Mouse (Mus musculus) heart, embryonic 10.5 days (tissue): ENCODE data around the gene Dnaaf1. TPM values are rescaled to one million over a fixed set of nuclear protein-coding genes. Genes with fewer than 3 reads are reported as not detected.

Experiments used
- DNase-seq: peaks from one replicate; pipeline ENCODE4 v3.0.0-alpha.2; 2017; ENCODE audit warnings: low spot score
- H3K27ac ChIP-seq: fragments of 300-500 bp; sonication (generic); 2 replicates; pipeline ENCODE4 v1.5.1; 2016; ENCODE audit warnings: mild to moderate bottlenecking
- H3K27me3 ChIP-seq: fragments of 300-500 bp; sonication (generic); 2 replicates; pipeline ENCODE4 v1.6.1; 2016; ENCODE audit warnings: mild to moderate bottlenecking; ENCODE audit not compliant: poor library complexity, insufficient read depth, severe bottlenecking
- H3K36me3 ChIP-seq: fragments of 300-500 bp; sonication (generic); 2 replicates; pipeline ENCODE4 v1.6.1; 2016; ENCODE audit warnings: mild to moderate bottlenecking, moderate library complexity
- H3K4me1 ChIP-seq: fragments of 300-500 bp; sonication (generic); 2 replicates; pipeline ENCODE4 v1.6.1; 2016; ENCODE audit warnings: mild to moderate bottlenecking
- H3K4me3 ChIP-seq: fragments of 300-500 bp; sonication (generic); 2 replicates; pipeline ENCODE4 v1.5.1; 2016; ENCODE audit warnings: mild to moderate bottlenecking, moderate library complexity
- H3K9me3 ChIP-seq: fragments of 300-500 bp; sonication (generic); 2 replicates; pipeline ENCODE4 v1.6.1; 2016; ENCODE audit warnings: mild to moderate bottlenecking, moderate library complexity
- whole genome bisulfite sequencing: fragments of 180-500 bp; shearing (Covaris S2); methylation state at CpG from one replicate; pipeline ENCODE4 v1.1.7; 2016; 5-methylcytosine and 5-hydroxymethylcytosine counted together
- polyA plus RNA-seq: library from polyadenylated mRNA; unstranded; fragments of >200 nt; fragmentation: Nextera tagmentation; extraction: Ambion mirVana; gene quantifications from 2 replicates; pipeline ENCODE4 v1.2.1, GENCODE M21; 2016

Gene Dnaaf1
- polyA plus RNA-seq, 1 experiment from 2014 or later: 0.31 TPM

DNA sequence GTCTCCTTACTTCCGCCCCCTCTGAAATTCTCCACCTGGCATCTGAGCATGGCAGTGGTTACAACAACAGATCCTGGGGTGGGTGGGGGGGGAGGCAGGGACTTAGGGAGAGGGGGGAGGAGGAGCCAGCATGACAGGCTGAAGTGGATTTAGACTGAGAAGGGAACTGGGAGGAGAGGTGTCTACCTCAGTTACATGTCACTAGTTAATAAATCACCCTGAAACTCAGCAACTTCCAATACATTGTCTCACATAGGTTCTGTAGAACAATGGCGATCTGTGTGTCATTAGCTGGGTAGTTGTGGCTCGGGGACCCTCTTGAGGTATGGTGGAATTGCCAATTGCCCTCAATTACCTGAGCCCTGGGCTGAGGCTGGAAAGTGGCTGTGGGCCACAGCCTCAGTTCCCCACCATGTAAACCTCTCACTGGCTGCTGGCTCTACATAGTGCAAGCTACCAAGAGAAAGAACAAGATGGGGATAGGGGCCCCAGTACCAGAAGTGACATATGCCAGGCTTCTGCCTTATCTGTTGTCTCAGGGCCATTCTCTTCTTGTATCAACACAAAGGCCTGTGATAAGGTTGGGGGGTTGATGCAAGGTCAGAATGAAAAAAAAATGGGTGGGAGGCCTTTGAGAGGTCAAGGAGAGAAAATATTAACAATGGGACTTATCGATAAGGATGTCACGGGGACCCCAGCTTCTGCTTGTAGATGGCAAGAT is 5.6 kb downstream of the Dnaaf1 start:
- no peak for DNase-seq
- Histone ChIP-seq H3K9me3 (no peaks in the 10 kb centered on the region), H3K27me3 (peaks cover 29% of the 10 kb centered on the region), H3K4me1 (peaks cover 47% of the 10 kb centered on the region), H3K36me3 (no peaks in the 10 kb centered on the region), H3K4me3 (no peak overlapping the region; the same call in 1 of the 2 replicates), H3K27ac (peak overlapping the region; percentile 53)
- 53% methylated on average over 5 of the region's 5 CpGs for WGBS

- Histone ChIP-seq H3K27me3 (no peaks in the 10 kb centered on the region; the same call in 1 of the 2 replicates), H3K27ac (peak overlapping the region; percentile 80), H3K4me1 (peaks cover 54% of the 10 kb centered on the region), H3K4me3 (peak overlapping the region; percentile 48), H3K36me3 (no peaks in the 10 kb centered on the region), H3K9me3 (no peaks in the 10 kb centered on the region)
- 16% methylated on average over 24 of the region's 24 CpGs for WGBS
- DNase-seq: no peak
Measured at GRCm38 (mm10) chr8:119585901-119586300, 10.9 kb downstream of the Dnaaf1 start.

GRCm38 (mm10) chr8:119588321-119588720 is 13.3 kb downstream of the Dnaaf1 start:
- Histone ChIP-seq H3K36me3 (no peaks in the 10 kb centered on the region), H3K4me3 (no peak overlapping the region; the same call in 1 of the 2 replicates), H3K27ac (peak overlapping the region; percentile 80), H3K4me1 (peaks cover 39% of the 10 kb centered on the region), H3K9me3 (no peaks in the 10 kb centered on the region), H3K27me3 (peaks cover 8% of the 10 kb centered on the region; the same call in 1 of the 2 replicates)
- 53% methylated on average over 4 of the region's 4 CpGs for WGBS
- DNase-seq: no peak

DNA sequence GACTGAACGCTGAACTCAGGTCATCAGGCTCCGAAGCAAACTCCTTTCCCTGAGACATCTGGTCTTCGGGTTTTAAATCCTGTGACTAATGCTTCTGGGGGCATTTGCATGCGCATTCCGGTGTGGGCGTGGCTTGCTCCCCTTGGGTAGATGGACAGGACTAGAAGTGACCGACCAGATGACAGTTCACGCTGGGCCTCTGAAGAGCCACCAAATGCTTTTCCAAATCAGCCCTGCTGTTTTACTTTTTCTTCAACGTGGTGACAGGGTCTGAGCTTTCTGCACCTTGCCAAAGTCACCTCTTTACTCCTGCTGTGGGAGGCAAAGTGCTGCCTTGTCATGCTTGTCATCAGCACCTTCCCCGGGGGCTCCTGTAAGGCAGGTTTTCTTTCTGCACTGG is 13.8 kb downstream of the Dnaaf1 start:
- WGBS: 13% methylated on average over 10 of the region's 10 CpGs

GRCm38 (mm10) chr8:119590348-119590747 is 15.3 kb downstream of the Dnaaf1 start:
- peaks cover 8% of the 10 kb centered on the region; the same call in 1 of the 2 replicates for H3K27me3 ChIP-seq
- H3K36me3 ChIP-seq: no peaks in the 10 kb centered on the region
- WGBS: 59% methylated on average over 14 of the region's 14 CpGs
- H3K4me3 ChIP-seq: no peak overlapping the region
- peaks cover 38% of the 10 kb centered on the region for H3K4me1 ChIP-seq
- no peak for DNase-seq
- no peaks in the 10 kb centered on the region for H3K9me3 ChIP-seq
- no peak overlapping the region for H3K27ac ChIP-seq

More for the DNA sequence above, 13.8 kb downstream of the Dnaaf1 start:
- Histone ChIP-seq H3K4me3 (no peak overlapping the region; the same call in 1 of the 2 replicates), H3K27ac (peak overlapping the region; percentile 80), H3K27me3 (peaks cover 8% of the 10 kb centered on the region; the same call in 1 of the 2 replicates), H3K36me3 (no peaks in the 10 kb centered on the region), H3K4me1 (peaks cover 40% of the 10 kb centered on the region), H3K9me3 (no peaks in the 10 kb centered on the region)
- peak; percentile 90 for DNase-seq

- H3K4me3 ChIP-seq: no peak overlapping the region
- H3K27me3 ChIP-seq: peaks cover 8% of the 10 kb centered on the region; the same call in 1 of the 2 replicates
- H3K27ac ChIP-seq: no peak overlapping the region
- no peak for DNase-seq
- no peaks in the 10 kb centered on the region for H3K36me3 ChIP-seq
- no peaks in the 10 kb centered on the region for H3K9me3 ChIP-seq
- H3K4me1 ChIP-seq: peaks cover 39% of the 10 kb centered on the region
- 96% methylated on average over 7 of the region's 7 CpGs for WGBS
Measured at GRCm38 (mm10) chr8:119591456-119591855, 16.4 kb downstream of the Dnaaf1 start.

DNA sequence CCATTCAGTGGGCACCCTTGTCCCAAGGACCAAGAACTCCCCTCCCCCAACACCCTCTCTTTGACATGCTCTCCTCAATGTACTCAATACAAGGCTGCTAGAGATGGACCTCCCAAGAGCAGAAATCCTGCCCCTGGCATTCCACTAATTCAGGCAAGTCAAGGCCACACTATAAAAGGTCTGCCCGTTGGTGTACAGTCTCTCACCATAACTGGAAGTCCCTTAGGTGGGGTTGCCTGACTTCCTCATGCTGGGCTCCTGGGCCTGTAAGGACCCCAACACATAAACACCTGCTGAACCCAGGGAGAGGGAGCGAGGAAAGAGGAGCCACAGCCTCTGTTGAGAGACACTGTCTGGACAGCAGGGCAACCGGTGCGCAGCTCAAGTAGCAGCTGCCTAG is 28.7 kb downstream of the Dnaaf1 start:
- Histone ChIP-seq H3K4me3 (0 out of 2 replicates have a peak overlapping the region, but pooled peaks have one; percentile 71), H3K4me1 (peaks cover 11% of the 10 kb centered on the region), H3K27me3 (no peaks in the 10 kb centered on the region), H3K36me3 (peaks cover 42% of the 10 kb centered on the region), H3K27ac (0 out of 2 replicates have a peak overlapping the region, but pooled peaks have one; percentile 72), H3K9me3 (no peaks in the 10 kb centered on the region)
- 87% methylated on average over 4 of the region's 4 CpGs for WGBS
- no peak for DNase-seq

GRCm38 (mm10) chr8:119604398-119604803 is 29.4 kb downstream of the Dnaaf1 start:
- 21% methylated on average over 12 of the region's 12 CpGs for WGBS
- Histone ChIP-seq H3K27me3 (no peaks in the 10 kb centered on the region), H3K36me3 (peaks cover 36% of the 10 kb centered on the region), H3K27ac (peak overlapping the region; percentile 72), H3K9me3 (peaks cover 5% of the 10 kb centered on the region; the same call in 1 of the 2 replicates), H3K4me3 (peak overlapping the region; percentile 71), H3K4me1 (peaks cover 11% of the 10 kb centered on the region)
- no peak for DNase-seq

GRCm38 (mm10) chr8:119604996-119605395 is 30.0 kb downstream of the Dnaaf1 start, which contains the start of gene Taf1c:
TSS of gene Taf1c (minus strand) at chr8:119605222.
- WGBS: under 1% methylated on average over 23 of the region's 23 CpGs
- peak within 1 kb of the TSS; percentile 72 for H3K27ac ChIP-seq
- DNase-seq: peak; percentile 95
- H3K27me3 ChIP-seq: no peaks in the 10 kb centered on the region
- H3K36me3 ChIP-seq: peaks cover 30% of the 10 kb centered on the region
- H3K9me3 ChIP-seq: peaks cover 5% of the 10 kb centered on the region; the same call in 1 of the 2 replicates
- peak within 1 kb of the TSS; percentile 71 for H3K4me3 ChIP-seq
- peaks cover 11% of the 10 kb centered on the region for H3K4me1 ChIP-seq

DNA sequence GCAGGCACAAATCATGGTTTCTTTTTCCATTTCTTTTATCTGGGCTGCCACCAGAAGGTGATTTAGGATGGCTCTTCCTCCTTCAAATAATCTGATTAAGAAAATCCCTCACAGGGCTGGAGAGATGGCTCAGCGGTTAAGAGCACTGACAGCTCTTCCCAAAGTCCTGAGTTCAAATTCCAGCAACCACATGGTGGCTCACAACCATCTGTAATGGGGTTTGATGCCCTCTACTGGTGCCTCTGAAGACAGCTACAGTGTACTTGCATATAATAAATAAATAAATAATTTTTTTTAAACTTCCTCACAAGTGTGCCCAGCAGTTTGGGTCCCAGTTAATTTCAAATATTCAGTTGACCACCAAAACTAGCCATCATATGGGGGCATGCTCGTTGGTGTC is 31.2 kb downstream of the Dnaaf1 start:
- peaks cover 17% of the 10 kb centered on the region for H3K36me3 ChIP-seq
- H3K27ac ChIP-seq: no peak overlapping the region
- H3K27me3 ChIP-seq: no peaks in the 10 kb centered on the region
- H3K9me3 ChIP-seq: peaks cover 5% of the 10 kb centered on the region; the same call in 1 of the 2 replicates
- no peak overlapping the region for H3K4me3 ChIP-seq
- no peak for DNase-seq
- 76% methylated on average over 2 of the region's 2 CpGs for WGBS
- peaks cover 11% of the 10 kb centered on the region for H3K4me1 ChIP-seq

DNA sequence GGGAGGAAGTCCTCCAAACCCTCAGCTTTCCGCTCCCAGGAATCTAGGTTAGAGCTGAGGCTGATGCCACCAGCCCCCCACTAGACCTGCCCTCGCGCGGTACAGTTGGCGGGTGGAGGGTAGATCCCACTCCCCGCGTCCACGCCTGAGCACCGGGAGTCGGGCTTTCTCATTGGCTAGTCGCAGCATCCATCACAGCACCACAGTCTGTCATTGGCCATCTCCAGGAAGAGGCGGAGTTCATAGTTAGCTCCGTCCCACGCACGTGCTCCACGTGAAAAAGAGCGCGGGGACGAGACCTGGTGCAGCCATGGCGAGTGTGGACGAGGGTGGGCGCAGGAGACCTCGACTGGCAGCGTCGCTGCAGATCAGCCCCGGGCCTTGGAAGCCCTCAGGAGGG is 37.4 kb downstream of the Dnaaf1 start, which contains the start of gene Adad2:
TSS of gene Adad2 (plus strand) at position 277 of the 400 bp plus-strand sequence.
- H3K27me3 ChIP-seq: peaks cover 38% of the 10 kb centered on the region
- no peak for DNase-seq
- H3K4me1 ChIP-seq: peaks cover 12% of the 10 kb centered on the region
- no peaks in the 10 kb centered on the region for H3K36me3 ChIP-seq
- no peak within 1 kb of the TSS for H3K27ac ChIP-seq
- no peak within 1 kb of the TSS for H3K4me3 ChIP-seq
- H3K9me3 ChIP-seq: peaks cover 5% of the 10 kb centered on the region; the same call in 1 of the 2 replicates
- 71% methylated on average over 26 of the region's 26 CpGs for WGBS

DNA sequence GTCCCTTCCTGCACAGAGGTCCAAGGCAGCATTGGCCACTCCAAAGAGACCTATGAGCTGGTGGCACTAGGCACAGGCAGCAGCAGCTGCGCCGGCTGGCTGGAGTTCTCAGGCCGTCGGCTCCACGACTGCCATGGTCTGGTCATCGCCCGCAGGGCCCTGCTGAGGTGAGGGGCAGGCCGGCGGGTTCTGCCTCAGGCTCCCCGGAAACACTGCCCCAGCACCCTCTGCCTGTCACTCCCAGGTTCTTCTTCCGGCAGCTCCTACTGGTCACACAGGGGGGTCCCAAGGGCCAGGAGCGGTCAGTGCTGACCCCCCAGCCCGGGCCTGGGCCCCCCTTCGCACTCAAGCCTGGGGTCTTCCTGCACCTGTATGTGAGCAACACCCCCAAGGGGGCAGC is 40.1 kb downstream of the Dnaaf1 start:
- no peak overlapping the region for H3K27ac ChIP-seq
- 62% methylated on average over 14 of the region's 14 CpGs for WGBS
- DNase-seq: no peak
- peaks cover 43% of the 10 kb centered on the region for H3K27me3 ChIP-seq
- no peaks in the 10 kb centered on the region for H3K36me3 ChIP-seq
- H3K9me3 ChIP-seq: no peaks in the 10 kb centered on the region
- peaks cover 22% of the 10 kb centered on the region for H3K4me1 ChIP-seq
- no peak overlapping the region for H3K4me3 ChIP-seq

GRCm38 (mm10) chr8:119616358-119616757 is 41.3 kb downstream of the Dnaaf1 start:
- Histone ChIP-seq H3K9me3 (no peaks in the 10 kb centered on the region), H3K4me3 (no peak overlapping the region), H3K27me3 (peaks cover 43% of the 10 kb centered on the region), H3K27ac (no peak overlapping the region), H3K36me3 (no peaks in the 10 kb centered on the region), H3K4me1 (peaks cover 35% of the 10 kb centered on the region)
- no peak for DNase-seq
- WGBS: 60% methylated on average over 7 of the region's 7 CpGs
